ENCODE assay signal across 23 mouse cellular contexts in genomic region chr7:36538111-36538510, GRCm38 (mm10).
DNase-seq lines count a peak whose midpoint lies in the region; ATAC-seq lines count a peak whose summit lies in the region.
"Had no signal": no experiment of that assay in that cellular context is flagged by ENCODE, and none has a peak within 500 bp of the region (broad histone marks: within the 10 kb centered on the region; RNA-seq: fewer than 3 reads in every experiment).

No protein-coding gene starts in this region.

- peak; percentile 69 for DNase-seq in midbrain, embryonic 11.5 days (ENCODE audit: low spot score, missing footprints)
- DNase-seq in neural tube, embryonic 10.5 days (ENCODE audit: extremely low spot score, low spot score): no peak
- no peak for DNase-seq in cerebellum, adult 8-10 months
- DNase-seq: adrenal gland, adult 8-10 months; adrenal gland, postnatal 14 days; adrenal gland, postnatal 36 days; cerebellum, adult 11-12 months; cerebellum, adult 2 months; cerebellum, adult 9-11 months; cerebellum, postnatal 14 days; cerebellum, postnatal 36 days; embryo, embryonic 11 days had no signal

- H3K27me3 ChIP-seq in midbrain, embryonic 11.5 days (ENCODE audit: control insufficient read depth, insufficient read depth, low read length): no peaks in the 10 kb centered on the region
- no peaks in the 10 kb centered on the region for H3K27me3 ChIP-seq in midbrain, embryonic 16.5 days (ENCODE audit: control insufficient read depth, insufficient read depth, low read depth, low read length)
- no peaks in the 10 kb centered on the region for H3K27me3 ChIP-seq in neural tube, embryonic 14.5 days (ENCODE audit: control insufficient read depth, insufficient read depth, low read length)
- H3K27me3 ChIP-seq: embryonic facial prominence, embryonic 15.5 days; forebrain, embryonic 12.5 days had no signal

- no peak overlapping the region for H3K4me3 ChIP-seq in midbrain, embryonic 11.5 days (ENCODE audit: low read depth, low read length)
- no peak overlapping the region for H3K4me3 ChIP-seq in midbrain, embryonic 16.5 days (ENCODE audit: low read depth, low read length)
- no peak overlapping the region for H3K4me3 ChIP-seq in neural tube, embryonic 14.5 days (ENCODE audit: low read depth, low read length)
- H3K4me3 ChIP-seq: embryonic facial prominence, embryonic 13.5 days; embryonic facial prominence, embryonic 15.5 days; erythroblast, embryonic 14.5 days; forebrain, embryonic 10.5 days; forebrain, embryonic 12.5 days had no signal

- ATAC-seq in midbrain, embryonic 11.5 days (ENCODE audit: low FRiP score): no peak
- no peak for ATAC-seq in midbrain, embryonic 16.5 days
- no peak for ATAC-seq in neural tube, embryonic 14.5 days (ENCODE audit: low read depth)
- ATAC-seq: activated CD4-positive, CD25-positive, alpha-beta regulatory T cell, adult 4 months; forebrain, embryonic 14.5 days; Patski had no signal

- no peak overlapping the region for H3K27ac ChIP-seq in midbrain, embryonic 11.5 days (ENCODE audit: low read depth, low read length)
- no peak overlapping the region for H3K27ac ChIP-seq in midbrain, embryonic 16.5 days (ENCODE audit: low read length)
- H3K27ac ChIP-seq in neural tube, embryonic 14.5 days (ENCODE audit: low read depth, low read length): peak overlapping the region; percentile 34; the same call in 1 of the 2 replicates
- H3K27ac ChIP-seq: embryonic facial prominence, embryonic 13.5 days; embryonic facial prominence, embryonic 15.5 days; forebrain, embryonic 10.5 days; forebrain, embryonic 12.5 days had no signal

- WGBS in midbrain, embryonic 11.5 days: 83% methylated on average over 11 of the region's 11 CpGs
- WGBS in midbrain, embryonic 16.5 days: 85% methylated on average over 11 of the region's 11 CpGs
- 63% methylated on average over 11 of the region's 11 CpGs for WGBS in neural tube, embryonic 14.5 days

- H3K36me3 ChIP-seq in midbrain, embryonic 11.5 days (ENCODE audit: control insufficient read depth, insufficient read depth, low read length): no peaks in the 10 kb centered on the region
- no peaks in the 10 kb centered on the region for H3K36me3 ChIP-seq in midbrain, embryonic 16.5 days (ENCODE audit: control insufficient read depth, insufficient read depth, low read length)
- no peaks in the 10 kb centered on the region for H3K36me3 ChIP-seq in neural tube, embryonic 14.5 days (ENCODE audit: control insufficient read depth, insufficient read depth, low read length)
- H3K36me3 ChIP-seq: embryonic facial prominence, embryonic 13.5 days; embryonic facial prominence, embryonic 15.5 days; forebrain, embryonic 10.5 days; forebrain, embryonic 12.5 days; G1E had no signal

- no peak overlapping the region for H3K4me2 ChIP-seq in midbrain, embryonic 11.5 days
- H3K4me2 ChIP-seq in midbrain, embryonic 16.5 days (ENCODE audit: low read length): no peak overlapping the region
- no peak overlapping the region for H3K4me2 ChIP-seq in neural tube, embryonic 14.5 days (ENCODE audit: low read depth, low read length)
- H3K4me2 ChIP-seq: embryonic facial prominence, embryonic 13.5 days; embryonic facial prominence, embryonic 15.5 days; forebrain, embryonic 12.5 days had no signal

- H3K9ac ChIP-seq in midbrain, embryonic 11.5 days (ENCODE audit: low read length): no peak overlapping the region
- H3K9ac ChIP-seq in midbrain, embryonic 16.5 days (ENCODE audit: low read depth, low read length): no peak overlapping the region
- no peak overlapping the region for H3K9ac ChIP-seq in neural tube, embryonic 14.5 days (replicated peaks; ENCODE audit: low read depth, low read length)
- H3K9ac ChIP-seq: embryonic facial prominence, embryonic 13.5 days; embryonic facial prominence, embryonic 15.5 days; forebrain, embryonic 12.5 days had no signal

- no peaks in the 10 kb centered on the region for H3K4me1 ChIP-seq in midbrain, embryonic 11.5 days (ENCODE audit: control insufficient read depth, insufficient read depth, low read length)
- H3K4me1 ChIP-seq in midbrain, embryonic 16.5 days (ENCODE audit: control insufficient read depth, insufficient read depth, low read length): no peaks in the 10 kb centered on the region
- H3K4me1 ChIP-seq in neural tube, embryonic 14.5 days (ENCODE audit: control insufficient read depth, insufficient read depth, low read length): no peaks in the 10 kb centered on the region
- H3K4me1 ChIP-seq: embryonic facial prominence, embryonic 13.5 days; embryonic facial prominence, embryonic 15.5 days; forebrain, embryonic 10.5 days; forebrain, embryonic 12.5 days had no signal

- H3K9me3 ChIP-seq in midbrain, embryonic 11.5 days (ENCODE audit: control insufficient read depth, low read length): no peaks in the 10 kb centered on the region
- no peaks in the 10 kb centered on the region for H3K9me3 ChIP-seq in midbrain, embryonic 16.5 days (replicated peaks; ENCODE audit: control insufficient read depth, low read length, poor library complexity, severe bottlenecking)
- H3K9me3 ChIP-seq in neural tube, embryonic 14.5 days (ENCODE audit: control insufficient read depth, low read length): no peaks in the 10 kb centered on the region
- H3K9me3 ChIP-seq: embryonic facial prominence, embryonic 13.5 days; embryonic facial prominence, embryonic 15.5 days; forebrain, embryonic 10.5 days had no signal
